Mouse (Mus musculus) thymus, adult 2 months (tissue): ENCODE data around the gene Rfc5. TPM values are rescaled to one million over a fixed set of nuclear protein-coding genes. Genes with fewer than 3 reads are reported as not detected.

ENCODE experiments used
- DNase-seq: peaks from one replicate; pipeline ENCODE4 v3.0.0; 2021
- H3K27ac ChIP-seq: fragments of 200-500 bp; 2 replicates; pipeline ENCODE4 v1.5.1; 2012; ENCODE audit warnings: low read length, control low read depth; ENCODE audit not compliant: control insufficient read depth, insufficient read depth
- H3K27me3 ChIP-seq: fragments of 200-500 bp; 2 replicates; pipeline ENCODE4 v1.6.1; 2012; ENCODE audit warnings: mild to moderate bottlenecking, low read length, moderate library complexity, mixed read lengths; ENCODE audit not compliant: control insufficient read depth, insufficient read depth
- H3K36me3 ChIP-seq: fragments of 200-500 bp; 2 replicates; pipeline ENCODE4 v1.6.1; 2012; ENCODE audit warnings: mild to moderate bottlenecking, low read length, moderate library complexity; ENCODE audit not compliant: control insufficient read depth, insufficient read depth
- H3K4me1 ChIP-seq: fragments of 200-500 bp; replicated peaks from 2 replicates; pipeline ENCODE4 v1.6.1; 2012; ENCODE audit warnings: low read length; ENCODE audit not compliant: control insufficient read depth, insufficient read depth
- H3K4me3 ChIP-seq: fragments of 200-500 bp; 2 replicates; pipeline ENCODE4 v1.5.1; 2012; ENCODE audit warnings: mild to moderate bottlenecking, low read length, control low read depth, moderate library complexity; ENCODE audit not compliant: control insufficient read depth, insufficient read depth
- CTCF ChIP-seq: fragments of 200-500 bp; IDR thresholded peaks from 2 replicates; pipeline ENCODE4 v1.5.1; 2012; ENCODE audit warnings: mild to moderate bottlenecking, control low read depth, low read length, moderate library complexity, borderline replicate concordance; ENCODE audit not compliant: control insufficient read depth, poor library complexity, insufficient read depth; ENCODE audit errors: extremely low read depth
- POLR2A ChIP-seq: fragments of 200-500 bp; IDR thresholded peaks from 2 replicates; pipeline ENCODE4 v1.6.1; 2012; ENCODE audit warnings: mild to moderate bottlenecking, low read length, control low read depth, moderate library complexity; ENCODE audit not compliant: control insufficient read depth, poor library complexity, insufficient read depth; ENCODE audit errors: extremely low read depth
- WGBS: fragments of 180-500 bp; shearing (Covaris S2); methylation state at CpG from one replicate; pipeline ENCODE4 v1.1.7; 2018; 5-methylcytosine and 5-hydroxymethylcytosine counted together
- polyA plus RNA-seq: library from polyadenylated mRNA; depleted of rRNA; stranded (reverse); fragments of >200 nt; gene quantifications from 2 replicates; pipeline ENCODE4 v1.2.3, GENCODE M21; 2012

The Rfc5 gene
- polyA plus RNA-seq, 1 experiment, result 63.7 TPM

GRCm38 (mm10) chr5:117364821-117365220 lies 24.0 kb downstream of the Rfc5 start:
- no peak for DNase-seq
- no peaks in the 10 kb centered on the region for H3K27me3 ChIP-seq
- H3K4me3 ChIP-seq, result no peak overlapping the region
- H3K27ac ChIP-seq, result no peak overlapping the region
- 94% methylated on average over 3 of the region's 3 CpGs for WGBS
- TF ChIP-seq CTCF (no peak), POLR2A (no peak)
- peaks cover 24% of the 10 kb centered on the region for H3K4me1 ChIP-seq
- H3K36me3 ChIP-seq, result peaks cover 23% of the 10 kb centered on the region

GRCm38 (mm10) chr5:117363066-117363782 lies 25.6 kb downstream of the Rfc5 start:
- no peak overlapping the region for H3K4me3 ChIP-seq
- WGBS, result 52% methylated on average over 15 of the region's 15 CpGs
- DNase-seq, result no peak
- no peak for TF ChIP-seq POLR2A
- TF ChIP-seq CTCF, result no peak
- H3K27ac ChIP-seq, result no peak overlapping the region
- H3K27me3 ChIP-seq, result no peaks in the 10 kb centered on the region
- H3K4me1 ChIP-seq, result peaks cover 36% of the 10 kb centered on the region
- H3K36me3 ChIP-seq, result peaks cover 12% of the 10 kb centered on the region; the same call in 1 of the 2 replicates

GRCm38 (mm10) chr5:117361590-117361989 lies 27.3 kb downstream of the Rfc5 start:
- no peak for TF ChIP-seq CTCF
- TF ChIP-seq POLR2A, result no peak
- DNase-seq, result no peak
- Histone ChIP-seq H3K27ac (no peak overlapping the region), H3K4me1 (peaks cover 41% of the 10 kb centered on the region), H3K27me3 (no peaks in the 10 kb centered on the region), H3K4me3 (no peak overlapping the region), H3K36me3 (peaks cover 8% of the 10 kb centered on the region; the same call in 1 of the 2 replicates)
- 95% methylated on average over 4 of the region's 4 CpGs for WGBS

GRCm38 (mm10) chr5:117360631-117361541 lies 28.0 kb downstream of the Rfc5 start:
- Histone ChIP-seq H3K36me3 (peaks cover 7% of the 10 kb centered on the region; the same call in 1 of the 2 replicates), H3K27ac (no peak overlapping the region), H3K4me1 (peaks cover 44% of the 10 kb centered on the region), H3K4me3 (no peak overlapping the region), H3K27me3 (no peaks in the 10 kb centered on the region)
- no peak for TF ChIP-seq CTCF
- TF ChIP-seq POLR2A, result no peak
- 70% methylated on average over 13 of the region's 13 CpGs for WGBS
- DNase-seq, result no peak

- H3K4me1 ChIP-seq, result peaks cover 44% of the 10 kb centered on the region
- no peaks in the 10 kb centered on the region for H3K27me3 ChIP-seq
- H3K36me3 ChIP-seq, result peaks cover 4% of the 10 kb centered on the region; the same call in 1 of the 2 replicates
- H3K27ac ChIP-seq, result no peak overlapping the region
- no peak for TF ChIP-seq CTCF
- no peak for TF ChIP-seq POLR2A
- no peak overlapping the region for H3K4me3 ChIP-seq
- DNase-seq, result no peak
- WGBS, result 93% methylated on average over 13 of the region's 13 CpGs
Observed at GRCm38 (mm10) chr5:117360228-117360515, 28.7 kb downstream of the Rfc5 start.

- WGBS, result 32% methylated on average over 7 of the region's 7 CpGs
- H3K36me3 ChIP-seq, result no peaks in the 10 kb centered on the region; the same call in 1 of the 2 replicates
- H3K4me1 ChIP-seq, result peaks cover 44% of the 10 kb centered on the region
- no peak overlapping the region for H3K4me3 ChIP-seq
- DNase-seq, result peak; percentile 23
- H3K27me3 ChIP-seq, result no peaks in the 10 kb centered on the region
- H3K27ac ChIP-seq, result peak overlapping the region; percentile 50; the same call in 1 of the 2 replicates
- no peak for TF ChIP-seq POLR2A
- no peak for TF ChIP-seq CTCF
Observed at GRCm38 (mm10) chr5:117359497-117360227, 29.2 kb downstream of the Rfc5 start.
